Mouse (Mus musculus) gastrocnemius, postnatal 10 days (tissue): Measurements from ENCODE around the gene Fgfr2. TPM values are rescaled to one million over a fixed set of nuclear protein-coding genes. Genes with fewer than 3 reads are reported as not detected.

Source experiments
- DNase-seq: peaks from one replicate; pipeline ENCODE4 v3.0.0; 2021; ENCODE audit warnings: mixed read lengths
- total RNA-seq, 2 experiments: library from RNA; stranded (reverse); gene quantifications; 2 replicates each; pipeline ENCODE4 v1.2.3; 2021

Gene Fgfr2
- total RNA-seq, 2 experiments from 2014 or later, result 3.0 to 6.1 TPM

DNA sequence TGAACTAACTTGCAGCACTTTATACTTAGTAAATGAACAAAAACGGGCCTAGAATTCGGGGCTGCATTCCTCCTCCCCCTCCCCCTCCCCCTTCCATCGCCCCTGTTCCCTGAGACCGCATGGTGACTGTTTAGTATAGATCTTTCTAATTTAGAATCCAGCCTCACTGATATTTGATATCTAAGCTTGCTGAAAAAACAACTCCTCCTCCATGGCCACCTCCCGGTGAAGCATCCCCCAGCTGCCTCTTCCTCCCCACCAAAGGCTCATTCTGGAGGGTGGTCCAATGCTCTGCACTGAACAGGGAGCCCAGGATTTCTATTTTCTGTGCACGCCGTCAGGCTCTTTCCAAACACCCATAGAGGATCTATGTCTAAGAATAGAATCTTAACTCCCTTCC, 1804.8 kb downstream of the Fgfr2 start:
- DNase-seq, result no peak

GRCm38 (mm10) chr7:131317587-131317986, 1805.6 kb downstream of the Fgfr2 start:
- no peak for DNase-seq

GRCm38 (mm10) chr7:131314493-131314892, 1808.7 kb downstream of the Fgfr2 start:
- no peak for DNase-seq

GRCm38 (mm10) chr7:131306733-131307132, 1816.4 kb downstream of the Fgfr2 start:
- no peak for DNase-seq

DNA sequence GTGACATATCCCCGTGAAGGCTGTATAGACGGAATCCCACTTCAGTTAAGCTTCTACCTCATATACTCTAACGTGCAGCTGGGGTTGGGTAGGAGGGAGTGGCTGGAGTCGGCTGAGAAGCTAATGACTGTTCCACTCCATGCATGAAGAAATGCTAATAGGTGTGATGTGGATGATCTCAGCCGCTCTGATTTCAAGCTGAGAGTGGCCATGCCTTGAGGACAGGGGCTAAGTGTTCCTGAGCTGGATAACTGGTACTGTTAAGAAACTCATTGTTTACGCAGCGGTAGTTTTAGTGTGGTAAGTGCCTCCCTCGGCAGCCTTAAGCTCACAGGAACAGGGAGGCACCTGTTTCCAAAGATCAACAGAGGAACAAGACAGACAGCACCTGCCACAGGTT, 1819.8 kb downstream of the Fgfr2 start:
- DNase-seq, result no peak

DNA sequence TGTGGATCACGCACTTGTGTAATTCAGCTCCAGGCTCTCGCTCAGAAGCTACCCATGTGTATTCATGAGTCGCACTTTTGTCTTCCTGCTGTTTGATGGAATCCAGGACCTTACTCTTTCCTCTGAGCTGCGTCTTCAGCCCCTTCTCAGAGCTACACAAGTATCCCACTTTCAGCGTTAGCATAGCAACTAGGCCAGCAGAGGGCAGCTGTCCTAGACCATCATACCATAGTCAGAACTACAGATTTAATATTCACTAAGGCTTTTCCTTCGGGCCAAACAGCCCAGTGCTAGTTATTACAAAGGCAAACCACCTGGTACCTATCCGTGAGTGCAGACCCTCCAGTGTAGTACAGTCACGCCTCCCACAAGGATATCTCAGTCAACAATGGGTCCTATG, 1826.0 kb downstream of the Fgfr2 start:
- DNase-seq, result no peak

- DNase-seq, result no peak
Measured at GRCm38 (mm10) chr7:131265851-131266250, 1857.3 kb downstream of the Fgfr2 start.

DNA sequence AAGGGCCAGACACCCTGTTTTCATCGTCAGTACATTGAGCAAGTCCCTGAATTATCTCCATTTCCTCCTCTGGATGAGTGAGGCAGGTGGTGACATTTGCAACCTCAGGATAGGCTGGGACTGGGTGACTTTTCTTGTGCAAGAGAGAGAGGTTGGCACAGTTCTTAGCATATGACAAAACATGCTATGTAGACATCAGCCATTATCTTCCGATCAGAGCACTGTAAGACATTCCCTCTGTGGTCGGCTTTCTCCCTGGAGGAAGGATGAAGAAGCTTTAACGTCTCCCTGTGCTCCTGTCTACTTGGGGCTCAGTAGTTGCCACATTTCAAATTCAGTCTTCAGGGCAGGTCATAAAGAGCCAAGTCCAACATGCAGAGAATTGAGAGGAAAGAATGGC, 1858.9 kb downstream of the Fgfr2 start:
- no peak for DNase-seq

DNA sequence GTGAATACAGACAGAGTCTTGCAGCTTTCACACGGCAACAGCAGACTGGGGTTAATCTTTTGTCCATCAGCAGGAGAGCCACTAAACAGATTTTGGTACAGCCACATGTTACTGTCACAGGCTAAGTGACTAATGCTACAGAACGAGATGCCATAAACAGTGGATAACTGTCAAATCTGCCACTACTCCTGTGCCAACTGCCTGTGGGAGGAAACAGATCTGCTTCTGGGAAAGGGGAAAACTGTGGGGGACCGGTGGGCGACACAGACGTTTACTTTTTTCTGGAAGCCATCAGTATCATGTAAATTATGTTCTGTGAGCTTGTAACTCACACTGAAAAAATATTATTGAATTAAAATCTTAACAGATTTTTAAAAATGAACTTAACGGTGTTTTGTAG, 1862.2 kb downstream of the Fgfr2 start:
- no peak for DNase-seq

GRCm38 (mm10) chr7:131257309-131257708, 1865.8 kb downstream of the Fgfr2 start:
- no peak for DNase-seq

GRCm38 (mm10) chr7:131256841-131257240, 1866.3 kb downstream of the Fgfr2 start:
- DNase-seq, result no peak

- no peak for DNase-seq
Measured at GRCm38 (mm10) chr7:131244993-131245392, 1878.2 kb downstream of the Fgfr2 start.

DNA sequence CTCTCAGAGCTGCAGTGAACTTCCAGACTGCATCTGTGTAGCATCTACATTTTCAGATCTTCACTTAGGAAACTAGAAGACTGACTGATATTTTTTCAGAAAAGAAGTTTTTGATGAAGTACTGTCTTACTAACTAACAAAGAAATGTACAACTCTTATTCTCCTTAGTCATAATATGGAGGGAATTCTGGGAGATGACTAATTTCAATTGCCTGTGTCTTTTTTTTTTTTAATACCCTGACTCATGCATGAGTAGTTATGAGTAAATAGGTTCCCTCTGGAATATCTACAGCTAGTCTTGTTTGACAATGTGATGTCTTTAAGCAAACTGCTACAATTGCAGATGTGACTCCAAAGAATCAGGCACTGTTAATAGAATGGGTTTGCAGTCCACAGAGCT, 1887.1 kb downstream of the Fgfr2 start:
- DNase-seq, result no peak

GRCm38 (mm10) chr7:131223086-131223485, 1900.1 kb downstream of the Fgfr2 start:
- DNase-seq, result no peak

DNA sequence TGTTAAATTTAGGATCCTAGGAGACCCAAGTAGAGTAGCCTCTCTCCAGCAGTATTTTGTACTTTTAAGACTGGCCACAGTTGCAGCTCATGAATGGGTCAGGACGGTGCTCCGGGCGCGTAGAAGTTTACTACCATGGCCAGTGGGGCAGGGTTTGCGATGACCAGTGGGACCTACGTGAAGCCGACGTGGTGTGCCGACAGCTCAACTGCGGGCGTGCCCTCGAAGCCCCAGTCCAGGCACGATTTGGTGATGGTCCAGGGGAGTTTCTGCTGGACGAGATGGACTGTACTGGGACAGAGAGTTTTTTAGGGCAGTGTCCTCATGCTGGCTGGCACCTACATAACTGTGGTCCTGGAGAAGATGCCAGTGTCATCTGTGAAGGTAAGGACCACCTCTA, 1935.2 kb downstream of the Fgfr2 start:
- no peak for DNase-seq

GRCm38 (mm10) chr7:131187047-131187446, 1936.1 kb downstream of the Fgfr2 start:
- DNase-seq, result no peak

DNA sequence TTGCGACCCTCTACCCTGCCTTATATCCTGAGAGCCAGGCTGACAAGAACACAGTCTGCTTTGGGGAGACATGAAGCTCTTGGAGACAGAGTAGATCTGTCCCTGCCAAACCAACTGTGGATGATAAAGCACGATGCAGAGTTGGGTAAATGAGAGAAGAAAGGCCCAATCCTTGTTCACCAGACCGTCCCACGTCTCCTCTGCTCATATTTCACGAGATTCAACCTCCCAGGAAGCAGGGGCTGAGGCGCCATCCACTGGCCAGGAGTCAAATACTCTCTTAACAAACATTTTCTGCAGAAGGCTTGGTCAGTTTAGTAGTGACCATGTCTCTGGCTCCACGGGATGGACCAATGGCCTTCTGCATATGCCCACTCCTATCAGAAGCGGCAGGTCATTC, 1938.8 kb downstream of the Fgfr2 start:
- no peak for DNase-seq

- DNase-seq, result peak; percentile 12
Measured at GRCm38 (mm10) chr7:131182685-131183084, 1940.5 kb downstream of the Fgfr2 start.

DNA sequence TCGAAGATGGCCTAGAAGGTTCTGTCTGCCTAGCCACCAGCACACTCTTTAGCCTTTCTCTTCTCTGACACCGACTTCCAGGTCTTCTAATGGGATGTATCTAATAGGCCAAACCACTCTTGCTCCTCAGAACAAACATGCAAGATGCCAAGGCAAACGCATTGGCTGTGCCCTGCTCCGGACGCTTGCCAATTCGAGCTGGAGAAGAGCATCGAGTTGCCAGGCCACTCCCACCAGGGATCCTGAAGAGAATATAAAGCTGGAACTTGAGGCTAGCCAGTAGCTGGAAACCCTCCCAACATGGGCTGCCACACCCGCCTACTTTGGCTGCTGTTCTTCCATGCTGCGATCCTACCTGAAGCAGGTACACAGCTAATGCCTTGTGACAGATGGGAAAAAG, 1949.0 kb downstream of the Fgfr2 start, which contains the start of gene 5430419D17Rik:
5430419D17Rik (plus strand) TSS at position 282 of the 400 bp plus-strand sequence.
- DNase-seq, result no peak

DNA sequence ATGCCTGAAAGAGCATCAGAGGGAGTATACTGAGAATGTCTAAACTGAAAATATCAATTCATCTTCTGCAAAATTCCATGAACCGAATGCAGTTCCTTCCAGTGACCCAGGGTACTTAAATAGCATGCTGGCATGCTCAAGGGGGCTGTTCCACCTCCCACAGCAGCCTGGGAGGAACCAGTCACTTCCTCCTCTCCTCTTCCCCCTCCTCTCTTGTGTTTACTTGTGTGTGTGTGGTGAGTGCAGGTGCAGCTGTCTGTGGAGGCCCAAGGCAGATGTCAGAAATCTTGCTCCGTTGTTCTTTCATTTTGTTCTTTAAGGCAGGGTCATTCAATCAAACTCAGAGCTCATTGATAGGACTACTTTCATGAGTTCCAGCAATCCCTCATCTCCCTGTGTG, 1954.1 kb downstream of the Fgfr2 start:
- DNase-seq, result no peak

DNA sequence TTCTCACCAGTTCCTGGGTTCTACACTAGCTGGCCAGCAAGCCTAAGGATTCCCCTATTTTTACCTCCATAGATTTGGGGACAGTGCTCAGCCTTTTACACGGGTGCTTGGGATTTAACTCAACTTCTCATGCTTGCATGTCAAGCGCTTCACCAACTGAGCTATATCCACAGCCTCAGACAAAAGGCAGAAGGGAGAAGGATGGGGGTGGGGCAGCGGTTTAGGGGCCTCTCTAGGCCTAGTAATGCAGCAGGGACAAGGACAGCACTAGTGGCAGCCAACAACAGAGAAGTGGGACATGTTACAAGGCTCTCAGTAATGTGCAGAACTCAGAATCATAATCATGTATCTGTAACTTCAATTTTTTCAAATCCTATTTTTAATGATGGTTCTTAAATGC, 1955.4 kb downstream of the Fgfr2 start:
- DNase-seq, result no peak

DNA sequence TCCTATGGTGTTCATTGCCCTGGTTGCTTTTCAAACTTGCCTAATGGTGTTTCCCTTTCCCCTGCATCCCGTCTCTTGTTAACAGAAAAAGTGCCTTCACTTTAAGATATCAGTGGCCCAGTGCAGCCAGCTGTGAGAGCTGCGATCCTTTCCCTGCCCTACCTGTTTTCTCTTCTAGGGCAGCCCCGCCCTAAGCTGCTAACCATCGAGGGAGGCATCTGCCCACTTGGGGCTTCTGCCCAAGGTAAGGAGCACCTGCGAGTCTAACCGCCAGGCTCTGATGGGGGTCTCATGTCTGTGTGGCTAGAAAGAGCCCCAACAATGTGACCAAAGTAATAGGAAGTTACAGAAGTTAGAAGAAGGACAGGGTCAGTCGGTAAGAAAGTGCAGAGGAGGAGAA, 1960.9 kb downstream of the Fgfr2 start:
- no peak for DNase-seq

DNA sequence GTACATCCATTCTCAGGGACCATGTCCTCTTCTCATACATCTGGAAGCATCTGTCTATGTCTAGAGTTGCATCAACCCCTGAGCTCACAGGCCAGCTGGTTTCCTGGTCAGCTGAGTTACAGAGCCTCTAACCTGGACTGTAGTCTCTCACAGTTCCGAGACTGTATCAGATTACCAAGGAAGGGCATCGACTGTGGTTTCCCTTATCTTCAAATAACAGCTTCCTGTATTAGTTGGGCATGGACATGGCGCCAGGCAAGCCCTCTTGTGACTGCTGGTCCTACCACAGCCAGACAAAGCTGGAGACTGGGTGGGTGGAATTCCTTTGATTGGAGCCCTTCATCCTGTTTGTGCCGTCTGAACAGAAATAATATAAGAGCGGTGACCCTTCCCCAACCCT, 1970.1 kb downstream of the Fgfr2 start:
- no peak for DNase-seq

DNA sequence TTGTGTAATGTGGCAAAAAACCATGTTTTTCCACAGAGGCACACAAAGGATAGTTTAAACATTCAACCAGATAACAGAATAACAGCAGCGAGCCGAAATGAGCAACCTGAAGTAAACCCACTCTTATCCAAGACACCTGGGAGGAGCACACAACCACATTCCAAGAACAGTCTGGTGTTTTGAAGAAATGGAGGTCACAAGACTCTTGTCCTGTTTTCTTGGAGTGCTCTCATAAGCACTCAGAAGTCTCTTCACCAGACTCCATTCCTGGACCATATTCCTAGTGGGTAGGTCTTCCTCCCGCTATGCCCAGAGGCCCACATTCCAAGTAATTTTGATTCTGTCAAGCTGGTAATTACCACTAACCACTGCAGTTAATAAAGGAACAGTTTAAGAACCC, 1973.0 kb downstream of the Fgfr2 start:
- no peak for DNase-seq

- no peak for DNase-seq
Measured at GRCm38 (mm10) chr7:131146214-131146613, 1976.9 kb downstream of the Fgfr2 start, which contains the start of gene 4933402N03Rik. TSS of gene 4933402N03Rik (minus strand) at chr7:131146314.
